Mouse (Mus musculus): Measurements from ENCODE around the gene Itga2. TPM values are rescaled to one million over a fixed set of nuclear protein-coding genes. Genes with fewer than 3 reads are reported as not detected.

Itga2 gene
- total and polyA plus RNA-seq, 3 experiments = not detected

DNA sequence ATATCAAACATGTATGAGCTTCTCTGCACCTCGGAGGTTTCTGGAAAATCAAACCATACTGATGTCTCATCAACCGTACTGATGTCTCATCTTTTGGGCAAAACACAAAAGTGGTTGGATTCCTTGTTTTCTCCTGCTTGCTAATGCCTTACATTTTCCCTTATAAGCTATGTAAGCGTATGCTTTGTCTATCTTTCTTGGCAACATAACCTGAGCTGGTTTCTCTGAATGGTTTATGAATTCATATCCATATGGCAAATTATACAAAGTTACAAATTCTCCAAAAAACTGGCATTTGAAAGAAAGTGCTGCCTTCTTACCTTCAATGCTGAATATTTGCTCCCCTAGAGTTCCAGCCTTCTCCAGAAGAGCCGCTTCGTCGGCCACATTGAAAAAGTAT, 57.2 kb downstream of the Itga2 start:
- Histone ChIP-seq H3K36me3 (replicated peaks in 1 of 2; ENCODE audit: control insufficient read depth in 1 of 2, insufficient read depth in 1 of 2, low read length in 1 of 2) (no peaks in the 10 kb centered on the region), H3K9me3 (replicated peaks; ENCODE audit: low read length) (no peaks in the 10 kb centered on the region), H3K79me2 (replicated peaks; ENCODE audit: control insufficient read depth, extremely low read depth, insufficient read depth, poor library complexity, severe bottlenecking) (no peaks in the 10 kb centered on the region), H3K27ac (ENCODE audit: insufficient read depth, low read depth) (no peak overlapping the region), H3K4me1 (ENCODE audit: control insufficient read depth in 1 of 2, insufficient read depth in 2 of 2) (peaks cover 3 to 4% of the 10 kb centered on the region in 2 experiments; a peak in 1 of 4 replicates), H3K4me2 (ENCODE audit: insufficient read depth, low read depth, poor library complexity, severe bottlenecking) (no peak overlapping the region), H3K4me3 (replicated peaks in 1 of 3; ENCODE audit: low read depth in 2 of 3, low read length in 2 of 3, poor library complexity in 1 of 3) (no peak overlapping the region), H3K9ac (ENCODE audit: insufficient read depth, low read depth) (no peak overlapping the region), H3K27me3 (replicated peaks) (no peaks in the 10 kb centered on the region)
- no peak for DNase-seq (ENCODE audit: extremely low read depth)
- TF ChIP-seq KAT2A (IDR thresholded peaks at IDR 0.05; ENCODE audit: insufficient replicate concordance, low read length) = no peak
- dilution Hi-C loops (cut with MboI; ENCODE audit: extremely low pct_ligation_motif_present, extremely low pct_unique_long_range_greater_than_20kb, low sequenced_read_pairs) (no loop called here), in situ Hi-C loops (cut with MboI; ENCODE audit: low pct_ligation_motif_present, low pct_unique_long_range_greater_than_20kb, low sequenced_read_pairs) (no loop called here)

DNA sequence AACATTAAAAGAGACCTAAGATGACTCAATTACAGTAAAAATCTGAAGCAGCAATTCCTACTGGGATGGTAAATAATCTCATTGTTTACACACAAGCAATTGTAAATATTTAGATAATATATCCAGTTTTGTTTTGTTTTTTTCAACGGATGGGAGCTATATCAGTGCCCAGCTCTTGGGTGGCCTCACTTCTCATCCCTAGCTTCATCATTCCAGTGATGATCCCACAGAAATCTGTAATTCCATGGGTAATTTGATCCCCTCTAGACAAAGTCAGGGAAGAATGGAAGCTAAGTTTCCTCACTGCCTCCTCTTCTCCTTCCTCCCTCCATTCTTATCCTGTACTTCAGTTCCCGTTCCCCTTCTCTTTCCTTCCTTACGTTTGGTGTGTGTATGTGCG, 74.4 kb downstream of the Itga2 start:
- no peaks in the 10 kb centered on the region for H3K9me3 ChIP-seq (replicated peaks; ENCODE audit: low read length)
- H3K27me3 ChIP-seq (replicated peaks) = no peaks in the 10 kb centered on the region
- TF ChIP-seq JUND (conservative IDR thresholded peaks at IDR 0.05; ENCODE audit: low read depth, low read length) = no peak
- TF ChIP-seq USF1 (IDR thresholded peaks at IDR 0.05; ENCODE audit: low read depth, low read length) = no peak
- H3K9ac ChIP-seq (ENCODE audit: insufficient read depth, low read depth) = no peak overlapping the region
- H3K79me2 ChIP-seq (replicated peaks; ENCODE audit: control insufficient read depth, extremely low read depth, insufficient read depth, poor library complexity, severe bottlenecking) = no peaks in the 10 kb centered on the region
- in situ Hi-C loops (cut with MboI; ENCODE audit: low pct_ligation_motif_present, low pct_unique_long_range_greater_than_20kb, low sequenced_read_pairs) (no loop called here), dilution Hi-C loops (cut with MboI; ENCODE audit: extremely low pct_ligation_motif_present, extremely low pct_unique_long_range_greater_than_20kb, low sequenced_read_pairs) (no loop called here)
- H3K27ac ChIP-seq (ENCODE audit: insufficient read depth, low read depth) = no peak overlapping the region
- H3K36me3 ChIP-seq (replicated peaks in 1 of 2; ENCODE audit: control insufficient read depth in 1 of 2, insufficient read depth in 1 of 2, low read length in 1 of 2) = no peaks in the 10 kb centered on the region
- DNase-seq (ENCODE audit: extremely low read depth) = no peak
- no peaks in the 10 kb centered on the region for H3K4me1 ChIP-seq (ENCODE audit: control insufficient read depth in 1 of 2, insufficient read depth in 2 of 2)
- H3K4me3 ChIP-seq (replicated peaks in 1 of 3; ENCODE audit: low read depth in 2 of 3, low read length in 2 of 3, poor library complexity in 1 of 3) = no peak overlapping the region
- H3K4me2 ChIP-seq (ENCODE audit: insufficient read depth, low read depth, poor library complexity, severe bottlenecking) = no peak overlapping the region

DNA sequence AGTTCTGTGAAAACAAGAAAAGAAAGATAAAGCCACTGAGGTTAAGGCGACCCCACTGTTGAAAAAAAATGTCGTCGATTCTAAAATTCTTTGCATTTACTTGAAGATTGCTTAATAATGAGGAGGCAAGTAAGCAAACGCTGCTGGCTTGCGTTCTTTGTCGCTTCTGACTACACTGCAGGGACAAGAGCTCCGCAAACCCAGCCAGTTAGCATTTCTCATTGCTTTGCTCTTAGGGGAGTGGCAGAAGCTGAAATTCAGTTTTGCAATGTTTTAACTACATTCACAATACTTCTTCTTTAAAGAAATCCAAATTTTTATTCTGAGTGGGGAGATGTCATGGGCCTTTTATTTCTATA, 75.7 kb downstream of the Itga2 start:
- H3K4me3 ChIP-seq (replicated peaks in 1 of 3; ENCODE audit: low read depth in 2 of 3, low read length in 2 of 3, poor library complexity in 1 of 3) = no peak overlapping the region
- in situ Hi-C loops (cut with MboI; ENCODE audit: low pct_ligation_motif_present, low pct_unique_long_range_greater_than_20kb, low sequenced_read_pairs) = no loop called here
- no peak for TF ChIP-seq KAT2A (IDR thresholded peaks at IDR 0.05; ENCODE audit: insufficient replicate concordance, low read length)
- TF ChIP-seq SIN3A (IDR thresholded peaks at IDR 0.05; ENCODE audit: low read length) = no peak
- TF ChIP-seq JUND (conservative IDR thresholded peaks at IDR 0.05; ENCODE audit: low read depth, low read length) = no peak
- TF ChIP-seq TCF12 (IDR thresholded peaks at IDR 0.05; ENCODE audit: low read depth, low read length) = no peak
- no peak for TF ChIP-seq UBTF (IDR thresholded peaks at IDR 0.05; ENCODE audit: low read depth, low read length)
- TF ChIP-seq ELF1 (IDR thresholded peaks at IDR 0.05; ENCODE audit: low read depth, low read length) = no peak
- no peaks in the 10 kb centered on the region for H3K36me3 ChIP-seq (replicated peaks in 1 of 2; ENCODE audit: control insufficient read depth in 1 of 2, insufficient read depth in 1 of 2, low read length in 1 of 2)
- no peaks in the 10 kb centered on the region for H3K79me2 ChIP-seq (replicated peaks; ENCODE audit: control insufficient read depth, extremely low read depth, insufficient read depth, poor library complexity, severe bottlenecking)
- no peak overlapping the region for H3K27ac ChIP-seq (ENCODE audit: insufficient read depth, low read depth)
- no peaks in the 10 kb centered on the region for H3K27me3 ChIP-seq (replicated peaks)
- no peaks in the 10 kb centered on the region for H3K9me3 ChIP-seq (replicated peaks; ENCODE audit: low read length)
- no peak overlapping the region for H3K4me2 ChIP-seq (ENCODE audit: insufficient read depth, low read depth, poor library complexity, severe bottlenecking)
- H3K4me1 ChIP-seq (ENCODE audit: control insufficient read depth in 1 of 2, insufficient read depth in 2 of 2) = no peaks in the 10 kb centered on the region
- dilution Hi-C loops (cut with MboI; ENCODE audit: extremely low pct_ligation_motif_present, extremely low pct_unique_long_range_greater_than_20kb, low sequenced_read_pairs) = no loop called here
- H3K9ac ChIP-seq (ENCODE audit: insufficient read depth, low read depth) = no peak overlapping the region
- no peak for DNase-seq (ENCODE audit: extremely low read depth)
